Mouse (Mus musculus) naive thymus-derived CD4-positive, alpha-beta T cell, adult 2 months (primary cell): Measurements from ENCODE around the gene Drd4.

Source experiments
- DNase-seq: peaks from one replicate; pipeline ENCODE4 v3.0.0-alpha.2; 2011; ENCODE audit warnings: low read depth

Drd4 gene

GRCm38 (mm10) chr7:141335044-141335579 lies 43.3 kb downstream of the Drd4 start:
- no peak for DNase-seq

- DNase-seq: no peak
These were observed 43.9 kb downstream of the Drd4 start for GRCm38 (mm10) chr7:141335682-141336081.

DNA sequence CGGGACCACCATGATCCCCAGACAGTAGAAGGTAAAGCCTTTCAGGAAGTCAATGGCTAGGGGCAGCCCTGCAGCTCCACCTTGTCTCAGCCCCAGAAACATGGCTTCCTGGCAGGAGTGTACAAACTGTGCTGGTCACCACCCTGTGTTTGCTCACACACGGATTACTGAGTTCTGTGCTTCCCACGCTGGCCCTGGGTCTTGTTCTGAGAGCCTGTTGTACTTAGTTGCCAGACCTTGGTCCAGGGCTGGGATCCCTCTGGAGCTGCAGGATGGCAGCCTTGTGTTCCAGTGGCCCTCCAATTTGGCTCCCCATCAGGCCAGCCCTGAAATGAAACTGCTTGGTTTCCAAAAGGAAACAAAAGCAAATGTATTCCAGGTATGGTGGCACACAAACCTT lies 44.5 kb downstream of the Drd4 start:
- DNase-seq: no peak

GRCm38 (mm10) chr7:141337716-141338416 lies 46.1 kb downstream of the Drd4 start:
- DNase-seq: no peak

DNA sequence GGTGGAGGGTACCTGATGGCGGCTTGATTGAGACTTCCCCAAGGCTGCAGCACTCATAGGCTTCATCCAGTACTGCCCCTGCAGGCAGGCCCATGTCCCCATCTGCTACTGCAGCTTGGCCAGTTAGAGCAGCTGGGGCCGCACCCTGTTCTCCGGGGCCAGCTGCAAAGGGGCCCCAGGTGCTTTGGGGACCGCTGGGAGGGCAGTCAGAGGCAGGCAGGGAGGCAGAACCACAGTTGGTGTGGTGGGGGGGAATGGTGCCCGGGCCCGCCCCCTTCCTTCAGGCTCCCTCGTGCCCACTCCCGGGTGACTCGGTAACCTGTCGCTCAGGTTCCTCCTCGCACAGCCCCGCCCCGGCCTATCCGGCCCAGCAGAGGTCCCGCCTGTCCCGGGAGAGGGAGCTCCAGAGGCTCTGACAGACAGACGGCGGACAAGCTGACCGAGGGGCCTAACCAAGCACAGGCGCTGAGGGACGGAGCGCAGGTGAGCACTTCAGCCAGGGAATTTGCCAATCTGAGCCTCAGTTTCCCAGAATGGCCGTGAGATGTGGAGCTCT lies 46.8 kb downstream of the Drd4 start, which contains the start of gene Eps8l2:
Eps8l2 (plus strand) TSS at position 305 of the 556 bp plus-strand sequence.
- DNase-seq: no peak

- DNase-seq: no peak
These were observed 47.6 kb downstream of the Drd4 start for GRCm38 (mm10) chr7:141339215-141339920.

- DNase-seq: no peak
These were observed 48.2 kb downstream of the Drd4 start for GRCm38 (mm10) chr7:141340023-141340422.

DNA sequence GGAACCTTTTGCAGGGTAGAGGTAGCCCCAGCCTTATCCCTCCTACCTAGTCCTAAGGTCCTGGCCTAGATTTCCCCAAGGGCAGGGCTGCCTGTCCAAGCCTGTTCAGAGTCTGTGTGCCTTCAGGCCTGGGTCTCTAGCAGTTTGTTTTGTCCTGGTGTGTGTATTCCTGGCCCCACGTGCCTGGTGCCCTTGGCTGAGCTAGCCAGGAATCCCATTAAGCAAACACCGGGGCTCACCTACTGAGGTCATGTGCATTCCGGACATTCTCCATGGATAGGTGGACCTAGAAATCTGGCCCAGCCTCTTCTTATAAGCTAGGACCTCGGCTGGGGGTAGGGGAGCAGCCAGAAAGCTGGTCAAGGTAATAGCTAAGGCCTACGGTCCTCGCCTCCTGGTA lies 48.7 kb downstream of the Drd4 start:
- DNase-seq: no peak

GRCm38 (mm10) chr7:141341689-141342226 lies 50.0 kb downstream of the Drd4 start:
- no peak for DNase-seq

DNA sequence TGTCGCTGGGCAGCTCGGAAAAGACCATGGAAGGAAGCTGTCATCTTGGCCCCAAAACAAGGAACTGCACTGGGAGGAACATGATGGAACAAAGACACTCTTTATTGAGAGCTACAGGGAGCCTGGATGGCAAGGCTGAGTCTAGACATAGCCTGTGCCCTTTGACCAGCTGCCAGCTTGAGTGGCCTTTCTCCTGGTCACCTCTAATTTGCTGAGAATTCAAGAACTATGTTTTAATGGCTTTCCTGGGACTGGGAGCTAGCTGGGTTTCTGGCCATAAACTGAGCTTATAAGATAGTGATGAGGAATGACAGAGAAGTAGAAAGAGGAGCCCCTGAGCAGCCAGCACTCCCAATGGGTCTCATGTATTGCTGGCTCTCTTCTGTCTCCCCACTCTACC lies 51.4 kb downstream of the Drd4 start:
- DNase-seq: no peak

DNA sequence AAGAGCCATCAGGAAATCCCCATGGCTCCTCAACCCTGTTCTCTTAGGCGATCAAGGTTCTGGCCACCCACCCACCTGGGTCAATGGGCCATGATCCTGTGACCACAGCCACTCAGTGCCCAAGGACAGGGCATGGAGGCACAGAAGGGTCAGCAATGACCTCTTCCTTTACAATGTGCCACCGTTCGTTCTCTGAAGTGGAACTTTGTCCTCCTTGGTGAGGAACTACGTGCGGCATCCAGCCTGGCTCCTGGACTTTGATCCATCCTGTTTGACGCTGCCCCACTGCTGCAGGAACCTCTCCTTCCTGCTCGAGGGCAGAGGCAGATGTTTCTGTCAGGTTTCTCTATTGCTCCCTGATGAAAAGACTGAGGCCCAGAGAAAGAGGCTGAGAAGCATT lies 51.9 kb downstream of the Drd4 start:
- DNase-seq: no peak

- peak; percentile 71 for DNase-seq
These were observed 53.0 kb downstream of the Drd4 start for GRCm38 (mm10) chr7:141344787-141345186.
